Mouse (Mus musculus): Measurements from ENCODE around the gene Filip1. TPM values are rescaled to one million over a fixed set of nuclear protein-coding genes. Genes with fewer than 3 reads are reported as not detected.

The Filip1 gene
- total and polyA plus RNA-seq, 3 experiments: not detected

DNA sequence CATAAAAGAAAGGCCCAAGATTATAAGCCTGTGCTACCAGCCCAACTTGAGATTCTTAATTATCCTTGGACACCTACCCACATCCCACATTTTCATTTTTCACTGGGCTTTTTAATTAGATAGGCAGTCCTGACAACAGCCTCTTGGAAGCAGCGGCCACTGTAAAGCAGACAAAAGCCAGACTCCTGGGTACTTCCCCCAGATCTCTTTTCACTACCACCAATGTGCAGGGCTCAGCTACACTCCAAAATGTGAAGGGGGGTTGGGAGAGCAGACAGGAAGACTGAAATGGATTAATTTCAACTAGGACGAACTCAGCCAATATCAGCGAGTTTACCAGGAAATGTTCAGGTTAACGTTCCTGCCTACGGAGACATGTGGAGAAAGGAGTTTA, 92.1 kb downstream of the Filip1 start:
- Histone ChIP-seq H3K36me3 (ENCODE audit: control insufficient read depth in 1 of 2, insufficient read depth in 2 of 2, low read length in 2 of 2) (peaks cover 0 to 5% of the 10 kb centered on the region in 2 experiments; a peak in 2 of 4 replicates), H3K27me3 (ENCODE audit: control insufficient read depth in 1 of 2, insufficient read depth in 2 of 2, low read length in 2 of 2) (no peaks in the 10 kb centered on the region), H3K9me3 (replicated peaks; ENCODE audit: insufficient read depth, low read length) (no peaks in the 10 kb centered on the region), H3K79me2 (ENCODE audit: control insufficient read depth, insufficient read depth, low read length, poor library complexity) (no peaks in the 10 kb centered on the region), H3K4me1 (ENCODE audit: control insufficient read depth in 1 of 2, insufficient read depth in 2 of 2, low read length in 2 of 2) (peaks cover 0 to 15% of the 10 kb centered on the region in 2 experiments; a peak in 3 of 4 replicates), H3K9ac (ENCODE audit: control insufficient read depth, low read depth, low read length, poor library complexity, severe bottlenecking) (no peak overlapping the region), H3K4me3 (ENCODE audit: control insufficient read depth in 1 of 2, insufficient read depth in 1 of 2, low read depth in 2 of 2, low read length in 2 of 2) (no peak overlapping the region), H3K27ac (ENCODE audit: control insufficient read depth, low read depth, low read length) (no peak overlapping the region)
- DNase-seq (ENCODE audit: low read depth, low spot score): no peak
- TF ChIP-seq CHD1 (IDR thresholded peaks at IDR 0.05; ENCODE audit: low read depth, low read length): no peak
- no peak for TF ChIP-seq TCF12 (IDR thresholded peaks at IDR 0.05; ENCODE audit: low read depth, low read length)

DNA sequence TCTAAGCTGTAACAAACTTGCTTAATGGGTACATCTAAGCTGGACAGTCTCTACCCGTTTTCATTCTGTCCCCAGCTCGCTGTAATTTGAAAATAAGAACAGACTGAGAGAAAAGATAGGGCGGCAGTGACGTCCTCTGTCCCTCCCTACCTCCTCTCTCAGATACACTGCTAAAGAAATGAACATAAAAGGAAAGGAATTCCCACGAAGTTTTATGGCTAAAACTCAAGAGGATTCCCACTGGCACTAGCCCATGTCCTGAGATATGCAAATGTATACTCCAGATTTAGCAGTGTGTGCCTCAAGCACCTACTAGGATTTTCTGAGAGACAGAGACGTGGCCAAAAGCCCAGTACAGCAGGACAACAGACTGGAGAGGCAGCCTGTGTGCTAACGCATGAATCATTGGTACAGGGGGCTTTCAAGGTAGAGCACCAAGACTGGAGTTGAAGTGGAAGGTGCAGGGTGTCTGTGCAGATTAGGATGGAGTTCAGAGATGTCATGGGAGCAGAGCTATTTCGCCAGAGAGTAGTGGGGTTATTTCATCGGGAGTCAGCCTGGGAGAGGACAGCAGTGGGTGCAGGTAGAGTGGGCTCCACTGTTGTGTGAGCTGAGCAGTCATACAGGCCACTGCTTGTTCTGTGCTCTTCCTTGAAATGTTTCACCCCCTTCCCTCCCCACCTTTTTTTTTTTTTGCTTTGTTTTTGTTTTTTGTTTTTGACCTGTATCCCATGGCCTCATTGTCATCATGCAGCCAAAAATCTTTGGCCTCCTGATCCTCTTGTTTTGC, 92.7 kb downstream of the Filip1 start:
- H3K4me3 ChIP-seq (ENCODE audit: control insufficient read depth in 1 of 2, insufficient read depth in 1 of 2, low read depth in 2 of 2, low read length in 2 of 2): peak overlapping the region; percentile 10 to 16; a peak in 3 of 4 replicates
- H3K4me1 ChIP-seq (ENCODE audit: control insufficient read depth in 1 of 2, insufficient read depth in 2 of 2, low read length in 2 of 2): peaks cover 0 to 15% of the 10 kb centered on the region in 2 experiments; a peak in 3 of 4 replicates
- TF ChIP-seq ZC3H11A (IDR thresholded peaks at IDR 0.05; ENCODE audit: low read depth, low read length) (no peak), RCOR1 (IDR thresholded peaks at IDR 0.05; ENCODE audit: low read depth, low read length) (no peak)
- H3K36me3 ChIP-seq (ENCODE audit: control insufficient read depth in 1 of 2, insufficient read depth in 2 of 2, low read length in 2 of 2): peaks cover 0 to 5% of the 10 kb centered on the region in 2 experiments; a peak in 2 of 4 replicates
- DNase-seq (ENCODE audit: low read depth, low spot score): no peak
- H3K79me2 ChIP-seq (ENCODE audit: control insufficient read depth, insufficient read depth, low read length, poor library complexity): no peaks in the 10 kb centered on the region
- H3K9ac ChIP-seq (ENCODE audit: control insufficient read depth, low read depth, low read length, poor library complexity, severe bottlenecking): no peak overlapping the region
- H3K9me3 ChIP-seq (replicated peaks; ENCODE audit: insufficient read depth, low read length): no peaks in the 10 kb centered on the region
- no peak overlapping the region for H3K27ac ChIP-seq (ENCODE audit: control insufficient read depth, low read depth, low read length)
- no peaks in the 10 kb centered on the region for H3K27me3 ChIP-seq (ENCODE audit: control insufficient read depth in 1 of 2, insufficient read depth in 2 of 2, low read length in 2 of 2)

DNA sequence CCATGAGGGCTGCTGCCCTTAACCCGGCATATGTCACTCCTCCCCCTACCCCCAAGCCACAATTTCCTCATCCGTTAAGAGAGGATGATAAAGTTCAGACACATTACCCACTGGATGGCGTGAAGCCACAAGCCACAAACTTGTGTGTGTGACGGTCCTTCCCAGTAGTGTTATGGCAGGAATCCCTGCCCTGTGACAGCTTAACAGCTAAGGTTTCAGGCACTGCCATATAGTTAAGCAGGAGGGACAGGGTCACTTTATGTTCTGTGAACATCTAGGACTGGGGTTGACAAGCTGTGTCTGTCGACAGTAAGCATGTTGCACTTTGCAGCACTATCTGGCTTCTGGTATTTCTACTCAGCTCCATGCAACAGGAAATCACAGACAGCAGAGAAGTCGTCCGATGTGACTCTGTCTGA, 93.3 kb downstream of the Filip1 start:
- peaks cover 0 to 5% of the 10 kb centered on the region in 2 experiments; a peak in 2 of 4 replicates for H3K36me3 ChIP-seq (ENCODE audit: control insufficient read depth in 1 of 2, insufficient read depth in 2 of 2, low read length in 2 of 2)
- no peak for TF ChIP-seq BHLHE40 (IDR thresholded peaks at IDR 0.05; ENCODE audit: borderline replicate concordance, low read depth, low read length)
- TF ChIP-seq GABPA (IDR thresholded peaks at IDR 0.05; ENCODE audit: low read depth, low read length): no peak
- TF ChIP-seq CHD1 (IDR thresholded peaks at IDR 0.05; ENCODE audit: low read depth, low read length): no peak
- TF ChIP-seq RCOR1 (IDR thresholded peaks at IDR 0.05; ENCODE audit: low read depth, low read length): peak; percentile 10; the same call in 1 of the 2 replicates
- no peak for TF ChIP-seq SMC3 (IDR thresholded peaks at IDR 0.05; ENCODE audit: low read depth, low read length)
- TF ChIP-seq ETS1 (IDR thresholded peaks at IDR 0.05; ENCODE audit: low read depth, low read length): peak; percentile 36; the same call in 1 of the 2 replicates
- TF ChIP-seq EP300 (IDR thresholded peaks at IDR 0.05; ENCODE audit: low read depth in 1 of 2, low read length in 2 of 2): peak; percentile 27 to 68; a peak in 3 of 4 replicates
- TF ChIP-seq TCF12 (IDR thresholded peaks at IDR 0.05; ENCODE audit: low read depth, low read length): 0 out of 2 replicates have a peak, but pooled peaks have one; percentile 38
- 0 out of 2 replicates have a peak, but pooled peaks have one; percentile 3 for TF ChIP-seq GATA1 (IDR thresholded peaks at IDR 0.05; ENCODE audit: low read depth, low read length)
- H3K79me2 ChIP-seq (ENCODE audit: control insufficient read depth, insufficient read depth, low read length, poor library complexity): no peaks in the 10 kb centered on the region
- H3K4me1 ChIP-seq (ENCODE audit: control insufficient read depth in 1 of 2, insufficient read depth in 2 of 2, low read length in 2 of 2): peaks cover 0 to 15% of the 10 kb centered on the region in 2 experiments; a peak in 3 of 4 replicates
- H3K9me3 ChIP-seq (replicated peaks; ENCODE audit: insufficient read depth, low read length): no peaks in the 10 kb centered on the region
- no peak overlapping the region for H3K9ac ChIP-seq (ENCODE audit: control insufficient read depth, low read depth, low read length, poor library complexity, severe bottlenecking)
- H3K27me3 ChIP-seq (ENCODE audit: control insufficient read depth in 1 of 2, insufficient read depth in 2 of 2, low read length in 2 of 2): no peaks in the 10 kb centered on the region
- peak; percentile 68 for DNase-seq (ENCODE audit: low read depth, low spot score)
- H3K4me3 ChIP-seq (ENCODE audit: control insufficient read depth in 1 of 2, insufficient read depth in 1 of 2, low read depth in 2 of 2, low read length in 2 of 2): peak overlapping the region; percentile 10 to 16; a peak in 3 of 4 replicates
- H3K27ac ChIP-seq (ENCODE audit: control insufficient read depth, low read depth, low read length): no peak overlapping the region

Measured in MEL (cell line).